8 mouse cellular contexts compared by ENCODE assay signal in genomic region chr11:46055896-46056769, GRCm38 (mm10). TPM values are rescaled to one million over a fixed set of nuclear protein-coding genes. Genes with fewer than 3 reads are reported as not detected.
A peak's percentile ranks its signal among the peaks of the same experiment; 100 is the strongest.
DNase-seq lines count a peak whose midpoint lies in the region; ATAC-seq and TF ChIP-seq lines count a peak whose summit lies in the region.

Adam19 (plus strand) TSS chr11:46055992.

- ATAC-seq in hindbrain, postnatal 0 days, result peak; percentile 88

- intact Hi-C loops in left cerebral cortex, postnatal 14 days (cut with DNase I), result loop anchor here (5.0 to 10.0 kb wide), 2 partner anchors 79 to 156 kb away; no protein-coding TSS in a partner anchor

- H3K4me1 ChIP-seq in cortical plate, adult 2 months (ENCODE audit: control insufficient read depth, insufficient read depth, low read length), result no peaks in the 10 kb centered on the region; the same call in 1 of the 2 replicates
- H3K4me1 ChIP-seq in hindbrain, postnatal 0 days (ENCODE audit: insufficient read depth, low read length), result no peaks in the 10 kb centered on the region
- H3K4me1 ChIP-seq in megakaryocyte, embryonic 14.5 days, result peaks cover 6% of the 10 kb centered on the region; the same call in 1 of the 2 replicates

- peak; percentile 29; the same call in 1 of the 2 replicates for TF ChIP-seq POLR2A in cortical plate, adult 2 months (IDR thresholded peaks at IDR 0.05; ENCODE audit: extremely low read depth, insufficient read depth, low read length)

- no peaks in the 10 kb centered on the region for H3K9me3 ChIP-seq in hindbrain, postnatal 0 days (ENCODE audit: low read length)
- H3K9me3 ChIP-seq in megakaryocyte, embryonic 14.5 days, result no peaks in the 10 kb centered on the region

- no peaks in the 10 kb centered on the region for H3K27me3 ChIP-seq in hindbrain, postnatal 0 days (ENCODE audit: insufficient read depth, low read length)
- peaks cover 48% of the 10 kb centered on the region for H3K27me3 ChIP-seq in megakaryocyte, embryonic 14.5 days (replicated peaks)

- TF ChIP-seq CTCF in cortical plate, adult 2 months (IDR thresholded peaks at IDR 0.05; ENCODE audit: extremely low read depth, insufficient read depth, low read length), result no peak
- TF ChIP-seq CTCF in hindbrain, postnatal 0 days (IDR thresholded peaks at IDR 0.05; ENCODE audit: low read depth), result no peak

- H3K4me3 ChIP-seq in cortical plate, adult 2 months (ENCODE audit: insufficient read depth, low read length), result peak within 1 kb of the TSS; percentile 75
- H3K4me3 ChIP-seq in hindbrain, postnatal 0 days (ENCODE audit: low read length), result peak within 1 kb of the TSS; percentile 68
- peak within 1 kb of the TSS; percentile 76 for H3K4me3 ChIP-seq in megakaryocyte, embryonic 14.5 days (replicated peaks)

- H3K9ac ChIP-seq in hindbrain, postnatal 0 days (replicated peaks; ENCODE audit: low read length), result peak within 1 kb of the TSS; percentile 76

- peak within 1 kb of the TSS; percentile 74 for H3K4me2 ChIP-seq in hindbrain, postnatal 0 days (ENCODE audit: low read depth, low read length)

- DNase-seq in adipocyte (ENCODE audit: low spot score) (peak; percentile 20), MN1 (ENCODE audit: low spot score) (no peak)
- peak; percentile 73 for DNase-seq in gastrocnemius, postnatal 10 days
- DNase-seq in hindbrain, postnatal 0 days (ENCODE audit: low spot score), result peak; percentile 86
- DNase-seq in left cerebral cortex, postnatal 14 days (ENCODE audit: low spot score in 2 of 2), result peak; percentile 49 to 58
- DNase-seq in right cerebral cortex, postnatal 14 days, result peak; percentile 60

- H3K36me3 ChIP-seq in hindbrain, postnatal 0 days (ENCODE audit: insufficient read depth, low read length), result no peaks in the 10 kb centered on the region
- no peaks in the 10 kb centered on the region for H3K36me3 ChIP-seq in megakaryocyte, embryonic 14.5 days (replicated peaks; ENCODE audit: low read length)

- peak within 1 kb of the TSS; percentile 51 for H3K27ac ChIP-seq in cortical plate, adult 2 months (ENCODE audit: insufficient read depth, low read length)
- peak within 1 kb of the TSS; percentile 91 for H3K27ac ChIP-seq in hindbrain, postnatal 0 days

- WGBS in hindbrain, postnatal 0 days, result under 1% methylated on average over 49 of the region's 51 CpGs

RNA-seq across cellular contexts. Expression of gene Adam19, which starts in this region (rescaled TPM):
- 9.6 and 9.9 TPM in 2 replicates for polyA plus RNA-seq in cortical plate, adult 2 months (2012; rRNA removed)
- total RNA-seq in gastrocnemius, postnatal 10 days (2021), result 10 to 100 TPM; 30.9 to 42.8 TPM
- total RNA-seq in hindbrain, postnatal 0 days (2014; rRNA removed), result 18.5 and 19.1 TPM in 2 replicates
- polyA plus RNA-seq in hindbrain, postnatal 0 days (2015; fragmentation: Nextera tagmentation; extraction: Ambion mirVana), result 5.6 and 5.8 TPM in 2 replicates
- 10 to 100 TPM; 29.0 to 32.3 TPM for total RNA-seq in left cerebral cortex, postnatal 14 days (2021)
- polyA plus RNA-seq in megakaryocyte, embryonic 14.5 days (2012; ENCODE audit: insufficient read depth, low replicate concordance), result 0.21 and 2.3 TPM in 2 replicates
